Mouse (Mus musculus) layer of hippocampus, adult 11-12 months (tissue): ENCODE data around the gene Cstf1.

Source experiments
- DNase-seq: peaks from one replicate; pipeline ENCODE4 v3.0.0; 2022; ENCODE audit warnings: low spot score

Cstf1 gene

DNA sequence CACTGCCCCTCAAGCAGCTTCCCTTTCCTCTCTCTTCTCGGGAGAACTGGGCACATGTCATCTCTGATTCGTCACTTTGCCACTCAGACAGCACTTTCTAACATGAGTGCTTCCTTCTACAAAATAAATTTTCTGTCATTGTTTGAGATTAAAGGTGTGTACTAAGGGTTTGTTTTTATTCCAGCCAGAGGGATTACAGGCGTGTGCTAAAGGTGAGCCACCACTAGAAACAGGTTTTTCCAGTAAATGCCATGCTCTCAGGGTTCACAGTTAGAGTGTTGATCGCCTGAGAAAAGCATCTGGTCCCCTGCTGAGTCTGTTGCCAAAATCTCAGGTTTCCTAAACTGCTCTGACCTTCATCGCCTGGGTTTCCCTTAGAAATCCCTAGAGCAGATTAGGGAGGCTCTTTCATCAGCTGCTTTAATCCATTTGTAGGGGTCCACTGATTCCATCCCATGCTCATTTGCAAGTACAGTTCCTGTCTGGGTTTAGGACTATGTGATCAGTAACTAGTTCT is 6.6 kb downstream of the Cstf1 start:
- DNase-seq = no peak

DNA sequence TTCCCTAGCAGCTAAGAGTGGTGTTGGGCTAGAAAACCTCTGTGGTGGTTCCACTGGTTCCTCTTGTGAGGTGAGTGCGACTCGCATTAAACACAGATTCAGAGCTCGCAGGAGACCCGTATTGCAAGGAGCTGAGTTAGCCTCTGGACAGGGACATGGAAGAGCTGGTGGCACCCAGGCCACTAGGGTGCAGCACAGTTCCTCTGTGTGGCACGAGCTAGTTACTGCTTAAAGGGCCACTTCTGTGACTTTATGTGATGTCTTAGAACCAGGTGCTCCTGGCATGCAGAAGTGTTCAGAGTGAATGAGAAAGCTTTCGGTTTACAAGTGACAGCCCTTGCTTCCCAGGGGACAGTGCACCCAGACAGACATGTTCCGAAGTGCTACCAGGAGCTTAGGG is 7.9 kb downstream of the Cstf1 start:
- peak; percentile 57 for DNase-seq

DNA sequence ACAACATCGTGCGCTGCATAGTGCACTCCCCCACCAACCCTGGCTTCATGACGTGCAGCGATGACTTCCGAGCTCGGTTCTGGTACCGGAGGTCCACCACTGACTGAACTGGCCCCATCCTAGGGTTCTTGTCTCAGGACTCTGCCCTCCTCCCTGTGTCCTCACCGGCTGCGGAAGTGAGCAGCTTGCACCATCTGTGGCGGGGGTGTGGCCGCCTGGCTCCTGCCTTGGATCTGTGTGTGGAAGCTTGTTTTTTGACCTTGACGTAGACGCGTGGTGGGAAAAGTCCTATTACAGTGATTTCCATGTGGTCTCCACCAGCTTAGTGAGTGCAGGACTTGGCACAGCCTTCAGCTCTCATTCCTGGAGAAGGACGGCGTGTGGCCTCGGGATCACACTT is 10.0 kb downstream of the Cstf1 start:
- DNase-seq = no peak

DNA sequence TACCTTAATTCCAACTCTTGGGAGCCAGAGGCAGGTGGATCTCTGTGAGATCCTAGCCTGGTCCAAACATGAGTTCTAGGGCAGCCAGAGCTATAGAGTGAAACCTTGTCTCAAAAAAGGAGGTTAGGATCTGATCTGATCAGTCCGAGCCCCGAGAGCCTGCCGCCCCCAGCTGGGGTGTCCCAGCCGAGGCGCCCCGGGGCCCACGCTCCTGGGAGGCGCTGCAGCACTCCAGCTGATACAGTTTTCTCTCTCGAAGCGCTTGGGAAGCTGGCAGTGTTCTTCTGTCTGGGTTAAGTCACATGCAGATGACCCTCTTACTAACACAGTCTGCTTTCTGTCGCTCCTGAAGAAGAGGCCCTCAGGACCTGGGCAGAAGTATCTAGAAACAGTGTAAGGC is 10.9 kb downstream of the Cstf1 start:
- no peak for DNase-seq

DNA sequence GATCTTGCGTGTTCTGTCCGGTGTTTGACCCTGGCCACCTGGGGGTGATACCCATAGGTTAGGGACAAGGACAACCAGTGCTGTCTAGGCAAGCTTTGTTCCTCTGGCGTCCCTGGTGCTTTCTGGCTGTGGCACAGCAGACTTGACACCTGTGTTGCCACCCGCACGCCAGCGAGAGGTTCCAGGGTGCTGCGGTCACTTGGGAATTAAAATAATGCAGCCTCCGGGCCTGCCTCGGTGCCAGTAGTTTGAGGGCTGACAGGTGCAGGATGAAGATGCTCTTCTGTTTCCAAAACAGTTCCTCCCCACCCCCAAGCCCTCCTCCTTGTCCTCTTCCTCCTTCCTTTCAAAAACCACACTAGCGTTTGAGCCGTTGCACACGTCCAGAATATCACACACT is 11.4 kb downstream of the Cstf1 start:
- no peak for DNase-seq

DNA sequence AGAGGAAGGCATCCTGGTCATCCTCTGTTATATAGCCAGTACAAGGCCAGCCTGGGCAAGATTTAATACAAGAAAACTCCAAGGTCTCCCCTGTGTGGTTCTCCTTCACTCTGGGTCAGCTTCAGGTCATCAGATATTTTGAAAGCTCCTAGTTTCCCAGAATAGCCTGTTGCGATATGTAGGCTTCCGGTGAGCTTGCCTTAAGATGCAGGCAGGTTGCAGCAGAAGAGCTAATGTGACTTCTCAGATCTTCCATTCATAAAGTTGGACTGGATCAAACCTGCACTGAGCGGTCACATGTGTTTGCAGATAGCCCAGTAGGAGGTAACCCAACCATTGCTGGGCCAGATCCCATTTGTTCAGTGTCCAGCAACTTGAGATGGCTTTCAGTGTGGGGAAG is 14.2 kb downstream of the Cstf1 start:
- no peak for DNase-seq

DNA sequence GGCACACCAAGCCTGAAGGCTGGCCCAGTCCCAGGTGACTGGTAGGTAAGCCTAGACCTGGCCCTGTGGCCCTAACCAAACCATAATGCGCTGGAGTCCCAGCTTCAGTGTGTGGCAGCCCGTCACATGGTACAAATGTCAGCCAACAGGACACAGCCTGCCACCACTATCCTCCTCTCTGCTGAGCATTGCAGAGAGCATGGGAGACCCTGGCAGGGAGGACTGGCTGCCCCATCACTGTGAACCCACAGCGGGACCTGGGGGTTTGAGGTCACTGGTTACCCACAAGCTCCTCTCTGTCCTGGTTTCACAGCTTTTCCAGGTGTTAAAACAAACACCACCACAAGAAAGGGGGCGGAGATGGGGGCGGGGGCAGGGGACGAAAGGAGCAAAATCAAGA is 19.9 kb downstream of the Cstf1 start:
- DNase-seq = no peak

DNA sequence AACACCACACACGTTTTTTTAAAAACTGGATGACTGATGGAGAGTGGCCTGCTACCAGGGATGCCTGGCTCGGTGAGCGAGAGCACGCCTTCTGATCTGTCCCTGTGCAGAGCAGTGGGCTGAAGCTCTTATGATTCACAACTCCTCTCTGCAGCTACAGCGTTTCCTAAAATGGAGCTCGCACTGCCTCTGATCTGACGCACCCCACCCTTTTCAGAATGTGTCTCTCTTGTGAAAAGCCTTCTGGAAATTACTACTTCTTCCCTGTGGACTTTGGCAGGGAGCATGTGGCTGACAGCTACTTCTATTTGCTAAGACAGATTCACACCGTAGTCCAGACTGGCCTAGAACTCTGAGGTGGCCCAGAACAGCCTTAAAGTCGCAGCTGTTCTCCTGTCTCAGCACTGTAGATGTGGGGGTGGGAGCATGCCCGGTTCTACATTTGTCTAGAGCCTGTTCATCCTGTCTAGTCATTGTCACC is 21.6 kb downstream of the Cstf1 start:
- peak; percentile 32 for DNase-seq

DNA sequence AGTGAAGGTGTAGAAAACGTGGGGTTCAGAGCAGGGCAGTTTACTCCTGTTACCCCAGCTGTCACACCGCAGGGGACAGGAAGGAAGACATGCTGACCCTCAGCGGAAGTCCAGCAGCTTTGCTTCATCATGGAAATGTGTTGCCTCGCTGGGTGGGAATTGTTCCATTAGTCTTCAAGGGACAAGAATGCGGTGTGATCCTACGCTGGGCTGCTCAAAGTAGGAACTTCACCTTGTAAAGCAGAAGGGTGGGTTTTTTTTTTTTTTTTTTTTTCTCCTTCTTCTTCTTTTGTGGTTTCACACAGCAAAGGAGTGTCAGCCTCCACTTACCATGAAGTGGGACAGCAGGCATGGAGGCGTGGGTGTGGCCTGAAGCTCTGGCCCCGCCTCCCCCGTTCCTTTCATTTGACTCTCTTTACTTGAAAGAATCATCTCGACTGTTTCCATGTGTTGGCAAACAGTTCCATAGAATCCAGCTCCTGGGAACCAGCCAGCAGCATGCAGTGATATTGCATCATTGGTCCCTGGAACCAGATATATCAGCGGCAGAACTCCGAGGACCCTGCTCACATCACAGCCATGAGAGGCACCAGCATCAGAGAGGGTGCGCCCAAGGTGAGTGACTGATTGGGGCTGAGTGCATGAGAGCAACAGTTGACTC is 23.0 kb downstream of the Cstf1 start, which contains the start of gene Cass4:
Gene Cass4, plus strand, starts transcription at position 404 of the 661 bp plus-strand sequence.
- DNase-seq = no peak

DNA sequence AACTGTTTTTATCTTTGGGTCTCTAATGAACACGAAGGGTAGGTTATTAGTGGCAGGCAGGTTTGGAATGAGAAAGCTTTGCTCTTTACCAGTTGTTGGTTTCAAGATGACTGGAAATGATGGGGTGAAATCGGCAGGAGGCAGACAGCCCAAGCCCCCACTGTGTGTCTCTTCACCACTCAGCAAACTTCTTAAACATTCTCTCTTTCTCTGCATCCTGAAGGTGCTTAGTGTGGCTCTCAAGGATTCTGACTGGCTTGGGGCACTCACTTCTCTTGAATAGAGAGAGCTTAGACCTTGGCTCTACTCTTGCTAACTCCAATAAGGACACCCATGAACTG is 23.5 kb downstream of the Cstf1 start:
- no peak for DNase-seq

DNA sequence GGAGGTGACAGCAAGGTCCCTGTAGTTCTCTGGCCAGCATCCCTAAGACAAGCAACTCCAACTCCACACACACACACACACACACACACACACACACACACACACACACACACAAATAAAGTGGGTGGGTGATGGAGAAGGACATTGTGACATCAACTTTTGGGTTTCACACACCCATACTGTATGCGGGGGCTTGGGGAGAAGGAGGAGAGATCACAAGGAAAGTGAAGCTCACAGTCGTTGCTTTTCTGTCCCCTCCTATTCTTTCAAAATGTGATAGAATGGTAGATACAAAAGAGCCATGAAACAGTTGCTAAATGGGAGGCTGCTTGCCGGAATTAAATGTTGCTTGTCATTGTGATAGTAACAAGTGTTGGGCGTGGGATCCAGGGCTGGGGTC is 24.2 kb downstream of the Cstf1 start:
- DNase-seq = no peak

DNA sequence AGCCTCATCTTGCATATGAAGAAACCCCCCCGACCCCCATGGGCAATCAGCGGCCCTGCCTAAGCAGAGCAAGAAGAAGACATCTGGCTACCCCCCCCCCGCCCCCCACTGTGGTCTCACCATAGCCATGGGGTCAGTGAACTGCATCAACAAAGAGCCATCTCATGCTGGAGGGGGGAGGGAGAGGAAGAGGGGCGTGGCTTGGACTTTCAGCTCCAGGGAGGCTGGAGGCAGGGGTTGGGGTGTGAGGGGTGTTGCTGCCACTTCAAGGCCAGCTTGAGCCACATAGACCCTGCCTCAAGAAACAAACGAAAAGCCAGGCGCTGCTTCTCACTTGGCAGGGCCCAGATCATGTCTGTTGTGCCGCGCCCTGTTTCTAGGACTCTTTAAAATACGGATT is 25.5 kb downstream of the Cstf1 start:
- no peak for DNase-seq

DNA sequence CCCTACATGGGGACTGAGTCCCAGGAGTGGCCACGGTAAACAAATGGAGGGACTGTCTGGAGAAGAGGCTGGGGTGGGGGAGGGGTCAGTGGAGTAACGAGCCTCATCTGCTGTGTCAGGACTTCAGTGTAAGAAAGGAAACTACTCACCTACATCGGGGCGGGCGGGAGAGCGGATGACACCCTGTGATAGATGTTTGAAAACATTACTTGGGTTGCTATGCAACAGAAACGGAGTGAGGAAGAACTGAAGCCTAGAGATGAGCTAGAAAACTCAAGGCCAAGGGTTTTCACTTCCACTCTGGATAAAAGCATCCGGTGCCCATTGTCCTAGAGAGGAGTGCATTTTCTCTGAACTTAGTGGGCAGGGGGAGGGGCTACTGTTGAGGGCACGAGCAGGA is 29.4 kb downstream of the Cstf1 start:
- DNase-seq = no peak

DNA sequence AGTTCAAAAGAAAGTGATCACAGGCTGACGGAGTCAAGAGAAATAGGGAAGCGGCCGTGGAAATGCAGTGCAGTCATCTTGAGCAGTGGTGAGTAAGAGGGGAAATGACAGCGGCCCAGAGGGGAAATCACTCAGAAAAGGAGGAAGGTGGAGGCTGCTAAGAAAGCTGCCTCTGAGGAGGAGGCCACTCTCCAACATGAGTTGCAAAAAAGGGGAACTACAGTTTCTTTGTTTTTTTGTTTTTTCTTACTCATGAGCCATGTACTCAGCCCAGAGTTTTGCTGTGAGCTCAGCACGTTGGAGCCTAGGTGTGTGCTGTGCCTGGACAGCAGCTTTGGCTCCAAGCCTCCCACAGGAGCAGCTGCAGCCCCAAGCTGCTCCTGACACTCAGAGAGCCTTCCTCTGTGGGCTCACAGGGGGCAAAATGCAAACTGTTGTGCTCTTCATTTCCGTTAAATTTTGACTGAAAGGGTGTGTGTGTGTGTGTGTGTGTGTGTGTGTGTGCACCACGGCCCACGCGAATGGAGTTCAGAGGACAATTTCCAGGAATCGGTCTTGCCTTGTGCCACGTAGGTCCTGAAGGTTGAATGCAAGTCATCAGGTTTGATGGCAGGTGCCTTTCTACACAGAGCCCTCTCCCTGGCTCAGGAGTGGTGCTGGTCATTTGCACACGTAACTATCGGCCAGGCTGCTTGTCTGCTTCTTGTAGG is 30.8 kb downstream of the Cstf1 start:
- DNase-seq = peak; percentile 30

DNA sequence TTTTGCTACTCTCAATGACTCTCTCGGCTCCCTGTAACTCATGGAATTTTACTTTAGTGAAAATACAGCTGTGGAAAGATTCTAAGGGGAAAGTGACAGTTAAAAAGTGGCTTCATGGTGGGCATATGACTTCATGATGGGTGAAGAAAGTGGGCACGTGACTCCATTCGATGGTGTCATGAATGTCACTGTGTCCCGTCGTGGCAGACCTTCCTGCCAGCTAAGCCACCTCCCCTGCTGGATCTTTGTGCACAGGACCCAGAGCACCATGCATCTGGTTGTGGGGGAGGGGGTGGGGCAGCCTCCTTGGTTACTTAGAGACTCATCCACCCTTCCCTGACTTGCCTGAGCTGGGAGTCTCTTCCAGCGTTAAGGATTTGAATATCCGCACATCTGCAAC is 33.8 kb downstream of the Cstf1 start:
- DNase-seq = no peak

DNA sequence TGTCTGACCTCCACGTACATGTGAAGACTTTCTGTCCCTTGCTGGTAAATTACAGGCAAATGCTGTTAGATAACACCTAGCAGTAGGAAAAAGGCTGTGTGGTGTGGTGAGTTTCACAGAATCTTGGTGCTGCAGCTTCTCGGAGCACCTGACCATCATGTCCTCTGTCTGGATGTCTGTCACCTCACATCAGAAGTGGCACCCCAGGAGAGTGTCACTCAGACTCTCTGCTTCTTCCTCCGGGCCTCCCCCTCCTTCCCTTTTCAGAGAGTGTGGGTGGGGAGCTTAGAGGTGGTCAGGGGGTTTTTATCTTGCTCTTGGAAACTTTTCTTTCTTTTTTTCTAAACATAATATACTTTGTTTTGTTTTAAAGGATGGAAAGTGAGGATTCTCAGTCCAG is 34.5 kb downstream of the Cstf1 start:
- no peak for DNase-seq

DNA sequence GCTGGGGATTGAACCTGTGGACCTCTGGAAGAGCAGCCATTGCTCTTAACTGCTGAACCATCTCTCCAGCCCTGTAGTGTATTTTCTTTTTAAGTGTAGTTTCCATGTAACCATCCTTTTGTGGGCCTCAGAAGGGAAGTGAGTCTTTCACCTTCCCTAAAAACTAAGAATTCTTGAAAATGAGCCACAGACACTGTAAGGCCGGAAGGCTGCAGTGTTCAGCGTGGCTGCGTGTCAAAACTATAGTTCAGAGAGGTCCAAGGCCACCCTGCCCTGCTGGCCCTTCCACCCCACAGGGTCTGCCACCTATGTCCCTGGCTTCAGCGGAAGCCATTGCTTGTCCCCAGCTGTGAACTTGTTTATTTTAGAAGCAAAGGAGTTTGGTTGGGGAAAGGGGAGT is 35.7 kb downstream of the Cstf1 start:
- DNase-seq = no peak

DNA sequence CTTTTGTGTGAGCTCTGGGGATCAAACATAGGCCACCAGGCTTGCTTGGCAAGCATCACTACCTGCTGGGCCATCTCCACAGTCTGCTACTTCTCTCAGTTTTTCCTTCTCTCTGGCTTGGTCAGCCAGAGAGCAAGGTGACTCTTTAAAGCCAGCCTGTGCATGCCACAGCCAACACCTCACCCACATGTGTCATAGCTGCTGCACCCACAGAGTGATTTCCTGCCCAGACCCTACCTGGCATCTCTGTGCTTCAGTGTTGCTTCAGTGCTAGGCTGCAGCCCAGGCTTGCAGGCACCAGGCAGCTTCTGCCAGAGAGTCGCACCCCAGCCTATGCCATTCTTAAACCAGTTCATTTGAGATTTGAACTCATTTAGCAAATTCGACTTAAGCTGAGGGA is 37.0 kb downstream of the Cstf1 start:
- no peak for DNase-seq

DNA sequence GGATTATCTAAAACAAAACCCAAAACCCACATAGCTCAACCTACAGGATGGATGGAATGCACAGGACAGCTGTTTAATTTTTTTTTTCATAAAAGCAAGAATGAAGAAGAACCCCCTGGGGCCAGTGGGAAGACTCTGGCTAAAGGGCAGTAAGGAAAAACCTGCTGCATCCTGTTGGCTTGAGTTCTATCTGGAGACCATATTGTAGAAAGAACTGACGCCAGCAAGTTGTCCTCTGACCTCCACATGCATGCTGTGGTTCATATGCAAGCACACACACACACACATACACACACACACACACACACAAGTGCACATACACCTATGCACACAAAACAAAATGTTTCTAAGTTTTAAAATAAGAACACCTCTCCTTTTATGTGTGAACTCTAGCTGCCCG is 40.2 kb downstream of the Cstf1 start:
- DNase-seq = no peak

DNA sequence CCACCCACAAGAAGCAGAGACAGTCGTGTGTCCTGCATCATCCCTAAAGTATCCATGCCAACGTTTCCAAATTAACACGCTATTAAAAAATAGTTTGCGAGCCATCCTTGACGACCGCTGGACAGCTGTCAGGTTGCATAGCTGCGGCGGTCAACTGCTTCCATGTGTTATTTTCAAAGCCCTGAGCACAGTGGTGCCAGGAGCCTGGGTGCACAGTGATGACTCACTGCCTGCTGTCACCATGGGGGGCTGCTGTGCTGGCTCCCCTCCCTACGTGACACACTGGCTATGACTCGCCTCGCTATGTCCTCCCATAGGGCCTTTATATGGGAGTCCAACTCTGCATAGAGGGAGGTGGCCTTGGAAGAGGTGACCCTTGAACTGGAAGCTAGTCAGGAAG is 40.6 kb downstream of the Cstf1 start:
- no peak for DNase-seq

DNA sequence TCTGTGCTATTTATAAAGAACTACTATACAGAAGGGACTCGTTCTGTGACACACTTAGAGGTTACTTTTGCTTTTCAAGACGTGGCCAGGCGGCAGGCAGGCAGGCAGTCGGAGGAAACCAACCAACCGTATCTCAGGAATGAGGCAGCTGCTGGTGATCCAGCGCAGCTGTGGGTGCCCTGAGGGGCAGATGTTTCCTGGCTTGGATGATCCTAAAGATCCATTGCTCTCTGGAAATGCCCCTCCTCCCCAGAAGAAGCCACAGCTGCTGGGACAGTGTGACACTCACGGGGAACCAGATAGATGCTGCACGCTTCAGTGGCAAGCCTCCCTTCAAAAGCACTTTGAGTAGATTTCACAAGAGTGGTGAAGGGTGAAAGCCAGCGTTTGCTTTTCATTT is 42.0 kb downstream of the Cstf1 start:
- DNase-seq = no peak

DNA sequence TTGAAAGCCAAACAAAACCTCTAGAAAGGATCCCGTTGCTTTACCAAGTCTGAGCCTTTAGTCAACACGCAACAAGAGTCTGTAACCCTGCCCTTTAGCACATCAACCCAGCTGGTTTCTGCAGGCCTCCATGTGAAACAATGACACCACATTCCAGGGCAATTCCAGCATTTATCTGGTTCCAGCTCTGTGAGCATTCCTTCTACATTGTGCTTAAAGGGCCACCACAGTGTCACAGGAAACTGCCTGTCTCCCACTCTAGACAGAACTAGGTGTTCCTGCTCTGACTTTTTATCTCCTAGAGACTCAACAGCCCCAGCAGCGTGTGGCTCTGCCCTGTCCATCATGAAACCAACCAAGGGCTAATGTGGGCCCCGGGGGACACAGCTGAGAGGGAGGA is 42.8 kb downstream of the Cstf1 start:
- DNase-seq = no peak

DNA sequence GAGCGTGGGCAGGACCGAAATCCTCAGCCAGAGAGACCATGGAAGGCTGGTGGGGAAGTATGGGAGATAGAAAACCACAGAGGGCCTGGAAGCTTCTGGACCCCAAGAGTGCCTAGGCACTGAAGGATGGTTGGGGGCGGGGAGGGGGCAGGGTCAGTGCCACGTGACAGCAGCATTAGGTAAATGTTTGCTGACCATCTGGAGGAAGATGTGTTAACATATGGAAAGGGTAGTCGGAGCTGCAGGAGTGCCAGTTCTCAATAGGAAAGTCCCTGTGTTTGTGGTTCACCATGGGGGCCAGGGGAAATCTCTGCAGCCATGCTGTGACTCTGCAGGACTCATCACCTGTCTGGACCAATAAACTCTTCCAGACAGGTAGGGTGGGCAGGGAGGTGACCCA is 43.4 kb downstream of the Cstf1 start:
- no peak for DNase-seq

DNA sequence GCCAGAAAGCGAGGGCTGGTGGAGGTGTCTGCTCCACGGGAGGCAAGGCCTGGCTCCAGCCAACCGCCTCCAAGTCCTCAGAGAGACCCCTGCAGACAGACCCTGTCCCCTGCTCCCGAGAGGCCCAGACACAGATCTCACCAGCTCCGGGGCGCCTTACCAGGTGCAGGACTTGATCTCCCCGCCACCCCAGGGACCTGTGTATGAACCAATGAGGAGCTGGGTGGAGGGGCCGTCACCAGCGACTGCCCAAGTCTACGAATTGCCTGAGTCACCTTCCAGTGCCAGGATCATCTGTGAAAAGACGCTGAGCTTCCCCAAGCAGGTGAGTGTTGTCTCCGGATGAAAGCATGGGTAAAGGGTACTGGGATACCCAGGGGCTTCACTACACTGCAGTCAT is 45.7 kb downstream of the Cstf1 start:
- DNase-seq = no peak
